Mouse (Mus musculus): ENCODE results near the gene Pls1. TPM values are rescaled to one million over a fixed set of nuclear protein-coding genes. Genes with fewer than 3 reads are reported as not detected.

Gene Pls1
- total and polyA plus RNA-seq, 3 experiments = 0.31 to 1.2 (median 0.34) TPM

GRCm38 (mm10) chr9:95750746-95751145 is 94.4 kb downstream of the Pls1 start:
- peaks cover 4% of the 10 kb centered on the region; the same call in 1 of the 2 replicates for H3K79me2 ChIP-seq (replicated peaks; ENCODE audit: control insufficient read depth, insufficient read depth, low read length)
- DNase-seq = no peak
- peak overlapping the region; percentile 78; the same call in 1 of the 2 replicates for H3K4me3 ChIP-seq
- 39% methylated on average over 9 of the region's 9 CpGs for WGBS
- peaks cover 2% of the 10 kb centered on the region; the same call in 1 of the 2 replicates for H3K27me3 ChIP-seq (ENCODE audit: control insufficient read depth, insufficient read depth, low read length)
- intact Hi-C loops (cut with DNase I) = loop anchor here (5.0 kb wide), 2 partner anchors 107 to 202 kb away; partner anchors contain the start of genes Atr and Xrn1
- no peaks in the 10 kb centered on the region; the same call in 1 of the 2 replicates for H3K36me3 ChIP-seq (ENCODE audit: control insufficient read depth, insufficient read depth, low read length)
- no peak overlapping the region for H3K9ac ChIP-seq (ENCODE audit: low read depth, low read length)
- no peak for TF ChIP-seq CTCF (IDR thresholded peaks at IDR 0.05)
- no peak for TF ChIP-seq POLR2A (IDR thresholded peaks at IDR 0.05; ENCODE audit: insufficient read depth, low read depth, low read length)
- no peak for TF ChIP-seq EP300 (IDR thresholded peaks at IDR 0.05; ENCODE audit: insufficient read depth, low read depth, low read length)
- no peaks in the 10 kb centered on the region for H3K4me1 ChIP-seq (ENCODE audit: control insufficient read depth, insufficient read depth, low read length)
- H3K27ac ChIP-seq = no peak overlapping the region

DNA sequence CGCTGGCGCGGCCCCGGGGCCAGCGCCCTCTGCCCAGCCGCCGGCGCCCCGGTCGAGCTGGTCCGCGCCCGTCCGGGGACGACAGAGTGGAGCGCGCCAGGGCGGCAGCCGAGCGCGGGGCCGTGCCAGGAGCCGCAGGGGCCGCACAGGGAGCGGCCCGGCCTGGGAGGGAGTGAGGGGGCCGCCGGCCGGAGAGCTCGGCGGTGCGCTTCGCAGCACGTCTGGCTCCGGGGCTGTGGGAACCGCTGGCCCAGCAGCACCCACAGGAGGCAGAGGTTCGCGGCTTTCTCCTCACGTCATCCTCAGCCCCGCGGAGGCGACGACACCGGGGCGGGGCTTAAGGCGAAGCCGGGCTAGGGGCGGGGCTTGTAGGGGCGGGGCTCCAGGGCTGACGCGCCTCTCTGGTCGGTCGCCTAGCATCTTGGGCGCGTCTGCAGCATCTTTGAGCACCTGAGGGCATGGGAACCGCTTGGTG is 95.0 kb downstream of the Pls1 start, which contains the start of gene Trpc1:
TSS of gene Trpc1 (minus strand) at position 339 of the 475 bp plus-strand sequence.
- H3K4me3 ChIP-seq = peak within 1 kb of the TSS; percentile 78
- peaks cover 4% of the 10 kb centered on the region; the same call in 1 of the 2 replicates for H3K79me2 ChIP-seq (replicated peaks; ENCODE audit: control insufficient read depth, insufficient read depth, low read length)
- intact Hi-C loops (cut with DNase I) = loop anchor here (5.0 kb wide), 2 partner anchors 107 to 202 kb away; partner anchors contain the start of genes Atr and Xrn1
- no peaks in the 10 kb centered on the region for H3K4me1 ChIP-seq (ENCODE audit: control insufficient read depth, insufficient read depth, low read length)
- WGBS = 1% methylated on average over 55 of the region's 56 CpGs
- H3K27ac ChIP-seq = peak within 1 kb of the TSS; percentile 87
- no peaks in the 10 kb centered on the region; the same call in 1 of the 2 replicates for H3K36me3 ChIP-seq (ENCODE audit: control insufficient read depth, insufficient read depth, low read length)
- peak within 1 kb of the TSS; percentile 96 for H3K9ac ChIP-seq (ENCODE audit: low read depth, low read length)
- H3K27me3 ChIP-seq (ENCODE audit: control insufficient read depth, insufficient read depth, low read length) = peaks cover 2% of the 10 kb centered on the region; the same call in 1 of the 2 replicates
- TF ChIP-seq CTCF (IDR thresholded peaks at IDR 0.05) (peak; percentile 14; the same call in 1 of the 2 replicates), EP300 (IDR thresholded peaks at IDR 0.05; ENCODE audit: insufficient read depth, low read depth, low read length) (no peak), POLR2A (IDR thresholded peaks at IDR 0.05; ENCODE audit: insufficient read depth, low read depth, low read length) (peak; percentile 75)
- peak; percentile 85 to 86 for DNase-seq

DNA sequence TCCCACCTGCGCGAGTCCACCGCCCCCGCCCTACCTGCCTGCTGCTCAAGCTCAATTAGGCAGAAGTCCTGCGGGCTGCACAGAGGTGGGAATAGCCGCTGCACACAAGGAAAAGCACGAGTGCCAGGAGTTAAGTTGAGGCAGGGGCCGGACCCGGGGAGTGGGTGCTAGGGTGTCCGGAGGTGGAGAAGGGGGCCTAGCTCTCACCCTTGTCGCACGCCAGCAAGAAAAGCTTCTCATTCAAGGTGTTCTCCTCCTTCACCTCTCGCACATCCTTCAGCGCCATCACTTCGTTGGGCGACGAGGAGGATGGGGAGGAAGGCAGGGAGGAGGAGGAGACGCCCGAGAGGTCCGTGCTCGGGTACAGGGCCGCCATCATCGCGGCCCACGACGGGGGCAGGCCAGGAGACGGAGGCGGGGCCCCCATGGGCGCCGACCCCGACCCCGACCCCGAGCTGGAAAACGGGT is 95.6 kb downstream of the Pls1 start:
- WGBS = 4% methylated on average over 34 of the region's 34 CpGs
- no peaks in the 10 kb centered on the region for H3K4me1 ChIP-seq (ENCODE audit: control insufficient read depth, insufficient read depth, low read length)
- H3K79me2 ChIP-seq (replicated peaks; ENCODE audit: control insufficient read depth, insufficient read depth, low read length) = peaks cover 4% of the 10 kb centered on the region; the same call in 1 of the 2 replicates
- peak overlapping the region; percentile 78 for H3K4me3 ChIP-seq
- H3K9ac ChIP-seq (ENCODE audit: low read depth, low read length) = peak overlapping the region; percentile 96
- intact Hi-C loops (cut with DNase I) = no loop called here
- H3K27ac ChIP-seq = peak overlapping the region; percentile 87
- H3K27me3 ChIP-seq (ENCODE audit: control insufficient read depth, insufficient read depth, low read length) = peaks cover 2% of the 10 kb centered on the region; the same call in 1 of the 2 replicates
- TF ChIP-seq POLR2A (IDR thresholded peaks at IDR 0.05; ENCODE audit: insufficient read depth, low read depth, low read length) (no peak), CTCF (IDR thresholded peaks at IDR 0.05) (no peak), EP300 (IDR thresholded peaks at IDR 0.05; ENCODE audit: insufficient read depth, low read depth, low read length) (no peak)
- H3K36me3 ChIP-seq (ENCODE audit: control insufficient read depth, insufficient read depth, low read length) = no peaks in the 10 kb centered on the region; the same call in 1 of the 2 replicates
- DNase-seq = peak in 1 of 2 experiments; percentile 50

DNA sequence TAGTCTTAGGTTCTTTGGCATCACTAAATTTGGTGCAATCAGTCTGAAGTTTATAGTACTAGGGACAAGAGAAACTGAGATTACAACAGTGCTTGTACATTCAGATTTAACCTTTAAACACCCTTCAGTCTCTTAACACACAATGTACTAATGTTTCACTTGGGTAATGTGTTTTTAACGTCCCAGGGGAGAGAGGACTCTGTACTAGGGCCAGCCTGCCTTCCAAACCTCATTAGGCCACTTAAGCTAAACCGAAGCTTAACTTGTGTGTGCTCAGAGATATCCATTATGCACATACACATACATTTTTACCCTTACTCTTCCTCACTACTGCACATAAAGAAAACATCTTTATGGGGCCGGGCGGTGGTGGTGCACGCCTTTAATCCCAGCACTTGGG is 97.8 kb downstream of the Pls1 start:
- peaks cover 4% of the 10 kb centered on the region; the same call in 1 of the 2 replicates for H3K79me2 ChIP-seq (replicated peaks; ENCODE audit: control insufficient read depth, insufficient read depth, low read length)
- peaks cover 2% of the 10 kb centered on the region; the same call in 1 of the 2 replicates for H3K27me3 ChIP-seq (ENCODE audit: control insufficient read depth, insufficient read depth, low read length)
- TF ChIP-seq POLR2A (IDR thresholded peaks at IDR 0.05; ENCODE audit: insufficient read depth, low read depth, low read length) (no peak), EP300 (IDR thresholded peaks at IDR 0.05; ENCODE audit: insufficient read depth, low read depth, low read length) (no peak), CTCF (IDR thresholded peaks at IDR 0.05) (no peak)
- no peak overlapping the region for H3K4me3 ChIP-seq
- no peak overlapping the region for H3K27ac ChIP-seq
- no peak for DNase-seq
- intact Hi-C loops (cut with DNase I) = no loop called here
- 72% methylated on average over 5 of the region's 5 CpGs for WGBS
- no peak overlapping the region for H3K9ac ChIP-seq (ENCODE audit: low read depth, low read length)
- no peaks in the 10 kb centered on the region; the same call in 1 of the 2 replicates for H3K36me3 ChIP-seq (ENCODE audit: control insufficient read depth, insufficient read depth, low read length)
- peaks cover 2% of the 10 kb centered on the region; the same call in 1 of the 2 replicates for H3K4me1 ChIP-seq (ENCODE audit: control insufficient read depth, insufficient read depth, low read length)

- WGBS = 81% methylated on average over 7 of the region's 7 CpGs
- no peak overlapping the region for H3K4me3 ChIP-seq
- H3K4me1 ChIP-seq (ENCODE audit: control insufficient read depth, insufficient read depth, low read length) = peaks cover 2% of the 10 kb centered on the region; the same call in 1 of the 2 replicates
- no peak for TF ChIP-seq CTCF (IDR thresholded peaks at IDR 0.05)
- TF ChIP-seq EP300 (IDR thresholded peaks at IDR 0.05; ENCODE audit: insufficient read depth, low read depth, low read length) = no peak
- no peak for TF ChIP-seq POLR2A (IDR thresholded peaks at IDR 0.05; ENCODE audit: insufficient read depth, low read depth, low read length)
- H3K27me3 ChIP-seq (ENCODE audit: control insufficient read depth, insufficient read depth, low read length) = peaks cover 2% of the 10 kb centered on the region; the same call in 1 of the 2 replicates
- intact Hi-C loops (cut with DNase I) = no loop called here
- H3K9ac ChIP-seq (ENCODE audit: low read depth, low read length) = no peak overlapping the region
- DNase-seq = no peak
- H3K27ac ChIP-seq = no peak overlapping the region
- no peaks in the 10 kb centered on the region; the same call in 1 of the 2 replicates for H3K36me3 ChIP-seq (ENCODE audit: control insufficient read depth, insufficient read depth, low read length)
- peaks cover 4% of the 10 kb centered on the region; the same call in 1 of the 2 replicates for H3K79me2 ChIP-seq (replicated peaks; ENCODE audit: control insufficient read depth, insufficient read depth, low read length)
Observed at GRCm38 (mm10) chr9:95744845-95745613, 100.1 kb downstream of the Pls1 start.

All from heart, adult 2 months (tissue).